Mouse (Mus musculus) intestine, postnatal 0 days (tissue): ENCODE data around the gene Pms2. TPM values are rescaled to one million over a fixed set of nuclear protein-coding genes. Genes with fewer than 3 reads are reported as not detected.

Experiments
- ATAC-seq: fragments of 200-750 bp; cut with Nextera tagmentation; 2 replicates; pipeline ENCODE4 v1.8.0; 2017; ENCODE audit warnings: mild to moderate bottlenecking, moderate TSS enrichment, moderate library complexity
- H3K27ac ChIP-seq: fragments of 300-500 bp; sonication (generic); 2 replicates; pipeline ENCODE4 v1.5.1; 2014; ENCODE audit warnings: mild to moderate bottlenecking, low read depth, low read length, moderate library complexity
- H3K27me3 ChIP-seq: fragments of 300-500 bp; sonication (generic); replicated peaks from 2 replicates; pipeline ENCODE4 v1.6.1; 2014; ENCODE audit warnings: low read length, mixed read lengths; ENCODE audit not compliant: control insufficient read depth, insufficient read depth
- H3K36me3 ChIP-seq: fragments of 300-500 bp; sonication (generic); 2 replicates; pipeline ENCODE4 v1.6.1; 2014; ENCODE audit warnings: mild to moderate bottlenecking, moderate library complexity; ENCODE audit not compliant: control insufficient read depth, insufficient read depth
- H3K4me1 ChIP-seq: fragments of 300-500 bp; sonication (generic); replicated peaks from 2 replicates; pipeline ENCODE4 v1.6.1; 2014; ENCODE audit warnings: antibody characterized with exemption, low read length, mixed read lengths; ENCODE audit not compliant: control insufficient read depth, insufficient read depth
- H3K4me2 ChIP-seq: fragments of 300-500 bp; sonication (generic); replicated peaks from 2 replicates; pipeline ENCODE4 v1.6.1; 2014; ENCODE audit warnings: low read depth, mild to moderate bottlenecking, moderate library complexity
- H3K4me3 ChIP-seq: fragments of 300-500 bp; sonication (generic); 2 replicates; pipeline ENCODE4 v1.5.1; 2014; ENCODE audit warnings: low read depth, low read length
- H3K9ac ChIP-seq: fragments of 300-500 bp; sonication (generic); 2 replicates; pipeline ENCODE4 v1.6.1; 2014; ENCODE audit warnings: mild to moderate bottlenecking, low read depth, low read length
- H3K9me3 ChIP-seq: fragments of 300-500 bp; sonication (generic); 2 replicates; pipeline ENCODE4 v1.6.1; 2016; ENCODE audit warnings: mixed run types; ENCODE audit not compliant: control insufficient read depth
- CTCF ChIP-seq: sonication (generic); IDR thresholded peaks from 2 replicates; pipeline ENCODE4 v1.5.1; 2016; ENCODE audit warnings: low read depth, mild to moderate bottlenecking, control low read depth, antibody characterized with exemption, moderate library complexity
- WGBS: fragments of 180-500 bp; shearing (Covaris S2); extraction: QIAGEN DNeasy Blood & Tissue Kit; methylation state at CpG from one replicate; pipeline ENCODE4 v1.1.7; 2014; 5-methylcytosine and 5-hydroxymethylcytosine counted together
- polyA plus RNA-seq: library from polyadenylated mRNA; unstranded; fragments of >200 nt; fragmentation: Nextera tagmentation; extraction: Ambion mirVana; gene quantifications from 2 replicates; pipeline ENCODE4 v1.2.1, GENCODE M21; 2015

Pms2 gene
- polyA plus RNA-seq, 1 experiment from 2014 or later = 6.4 TPM

- WGBS = 81% methylated on average over 11 of the region's 11 CpGs
- H3K4me3 ChIP-seq = no peak overlapping the region
- no peak overlapping the region for H3K4me2 ChIP-seq
- H3K9me3 ChIP-seq = no peaks in the 10 kb centered on the region
- ATAC-seq = no peak
- no peak for TF ChIP-seq CTCF
- H3K36me3 ChIP-seq = no peaks in the 10 kb centered on the region
- H3K27ac ChIP-seq = no peak overlapping the region
- no peak overlapping the region for H3K9ac ChIP-seq
- no peaks in the 10 kb centered on the region for H3K27me3 ChIP-seq
- no peaks in the 10 kb centered on the region for H3K4me1 ChIP-seq
These were observed 66.5 kb downstream of the Pms2 start for GRCm38 (mm10) chr5:143976232-143976631.

GRCm38 (mm10) chr5:143976726-143977431 is 67.1 kb downstream of the Pms2 start:
- no peak overlapping the region for H3K4me3 ChIP-seq
- no peak overlapping the region for H3K9ac ChIP-seq
- H3K4me1 ChIP-seq = no peaks in the 10 kb centered on the region
- H3K9me3 ChIP-seq = no peaks in the 10 kb centered on the region
- no peak for ATAC-seq
- TF ChIP-seq CTCF = no peak
- WGBS = 50% methylated on average over 16 of the region's 16 CpGs
- H3K36me3 ChIP-seq = no peaks in the 10 kb centered on the region
- H3K4me2 ChIP-seq = no peak overlapping the region
- no peaks in the 10 kb centered on the region for H3K27me3 ChIP-seq
- H3K27ac ChIP-seq = no peak overlapping the region

GRCm38 (mm10) chr5:143980858-143981257 is 71.1 kb downstream of the Pms2 start:
- ATAC-seq = peak; percentile 62
- H3K27me3 ChIP-seq = no peaks in the 10 kb centered on the region
- no peak overlapping the region for H3K9ac ChIP-seq
- WGBS = 22% methylated on average over 9 of the region's 9 CpGs
- no peaks in the 10 kb centered on the region for H3K4me1 ChIP-seq
- H3K9me3 ChIP-seq = no peaks in the 10 kb centered on the region
- H3K27ac ChIP-seq = peak overlapping the region; percentile 28; the same call in 1 of the 2 replicates
- no peak for TF ChIP-seq CTCF
- H3K4me2 ChIP-seq = no peak overlapping the region
- no peak overlapping the region for H3K4me3 ChIP-seq
- H3K36me3 ChIP-seq = peaks cover 16% of the 10 kb centered on the region

GRCm38 (mm10) chr5:143982361-143982760 is 72.6 kb downstream of the Pms2 start:
- Histone ChIP-seq H3K9me3 (no peaks in the 10 kb centered on the region), H3K27ac (peak overlapping the region; percentile 54), H3K36me3 (peaks cover 31% of the 10 kb centered on the region), H3K27me3 (no peaks in the 10 kb centered on the region), H3K4me1 (no peaks in the 10 kb centered on the region), H3K9ac (no peak overlapping the region), H3K4me3 (no peak overlapping the region), H3K4me2 (no peak overlapping the region)
- ATAC-seq = peak; percentile 71
- WGBS = 37% methylated on average over 2 of the region's 2 CpGs
- no peak for TF ChIP-seq CTCF

Other genes starting within 250 kb of the Pms2 start
- 4.7 and 6.3 TPM in 2 replicates for gene Usp42, start 177.7 kb upstream of the Pms2 start, polyA plus RNA-seq
- 24.1 and 25.2 TPM in 2 replicates for gene Eif2ak1, start 92.2 kb upstream of the Pms2 start, polyA plus RNA-seq
- gene Ankrd61, start 12.3 kb upstream of the Pms2 start, polyA plus RNA-seq = not detected in 2 replicates
- 58.8 TPM in 2 replicates for gene Aimp2, start 117 bp upstream of the Pms2 start, polyA plus RNA-seq
- 0.26 TPM in 1 of 2 replicates, not detected in the other for gene Gm42421, start 18.2 kb downstream of the Pms2 start, polyA plus RNA-seq
- 0.86 and 1.5 TPM in 2 replicates for gene Rsph10b, start 23.1 kb downstream of the Pms2 start, polyA plus RNA-seq
- gene Ccz1, start 104.9 kb downstream of the Pms2 start, polyA plus RNA-seq = 58.1 and 59.9 TPM in 2 replicates
- gene Ocm, start 116.7 kb downstream of the Pms2 start, polyA plus RNA-seq = not detected in 2 replicates
- gene Lmtk2, start 190.5 kb downstream of the Pms2 start, polyA plus RNA-seq = 4.9 and 5.8 TPM in 2 replicates